Mouse (Mus musculus): ENCODE data around the gene Syn3.
"Not testable (repeated sequence)": the region's sequence is repeated elsewhere in the genome, so short reads cannot be mapped to it uniquely, and the experiment has no call there.

Syn3 gene

DNA sequence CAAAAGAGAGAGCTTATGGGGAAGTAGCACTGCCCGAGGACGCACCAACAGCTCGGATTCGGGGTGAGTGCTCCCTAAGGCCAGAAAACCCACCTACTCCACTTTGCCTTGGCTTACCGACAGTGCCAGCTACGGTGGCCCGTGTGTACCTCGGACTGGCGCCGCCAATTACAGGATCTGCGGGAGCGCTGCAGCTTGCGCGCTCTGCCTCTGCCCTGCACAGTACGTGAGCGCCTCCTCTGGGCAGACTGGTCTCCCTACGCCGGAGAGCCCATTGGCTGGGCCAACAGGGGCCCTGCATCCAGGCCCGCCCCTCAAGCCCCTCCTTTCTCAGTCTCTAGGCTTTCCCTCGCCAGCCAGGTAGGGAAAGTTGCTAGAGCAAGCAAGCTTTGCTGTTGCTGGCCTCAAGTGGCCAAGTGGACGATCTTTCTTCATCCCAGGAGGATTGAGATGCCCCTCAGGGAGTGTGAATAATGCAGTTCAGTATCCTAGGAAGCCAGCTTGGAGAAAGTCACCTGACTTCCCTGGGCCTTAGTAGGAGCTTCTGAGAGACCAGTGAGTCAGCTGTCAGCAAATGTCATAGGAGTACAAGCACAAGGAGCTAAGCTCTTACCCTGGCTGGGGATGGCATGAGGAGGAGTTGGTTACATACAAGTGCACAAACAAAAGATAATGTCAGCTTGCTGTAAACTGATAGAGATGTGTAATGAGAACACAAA, at the start of gene Syn3:
Syn3 (minus strand) TSS at position 224 of the 719 bp plus-strand sequence.
- peak; percentile 17 to 18 for DNase-seq

DNA sequence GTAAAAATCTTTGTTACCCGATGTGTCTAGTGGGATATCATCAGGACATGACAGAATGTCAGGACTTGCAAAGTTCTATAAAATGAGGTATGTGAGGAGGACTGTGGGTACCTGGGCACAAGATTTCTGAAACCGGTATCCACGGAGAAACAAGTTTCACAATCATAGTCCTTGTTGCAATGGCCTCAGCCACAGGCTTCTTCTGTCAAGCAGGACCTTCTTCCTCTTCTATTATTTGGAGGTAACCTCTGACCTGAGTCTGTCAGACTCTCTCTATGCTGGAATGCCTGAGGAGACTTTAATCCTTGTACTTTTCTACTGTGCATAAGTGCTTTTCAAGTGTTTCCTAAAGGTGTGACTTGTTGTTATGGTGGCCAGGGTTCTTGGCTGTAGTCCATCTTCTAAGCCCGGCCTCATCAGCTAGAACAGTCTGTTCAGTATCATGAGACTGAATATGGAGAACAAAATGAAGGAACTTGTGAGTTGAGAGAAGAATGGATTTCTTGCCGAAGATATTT, 27.7 kb upstream of the Syn3 start:
- not testable (repeated sequence) for DNase-seq

DNA sequence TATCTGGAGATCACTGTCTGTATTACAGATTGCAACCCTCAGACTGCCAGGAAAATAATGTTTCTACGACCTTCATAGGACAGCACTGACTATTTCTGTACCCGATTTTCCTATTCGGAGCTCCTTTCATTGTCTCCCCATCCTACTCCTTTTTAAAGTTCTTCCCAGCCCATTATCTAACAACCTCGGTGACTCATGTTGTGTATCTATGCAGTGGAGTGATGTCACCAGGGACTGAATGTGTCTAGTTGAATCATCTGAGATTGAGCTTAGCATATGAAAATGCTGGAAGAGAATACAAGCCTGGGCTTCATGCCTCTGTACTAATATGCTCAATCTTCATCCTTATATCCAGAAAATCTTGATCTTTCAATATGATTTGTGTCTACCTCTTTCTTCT, 15.1 kb upstream of the Syn3 start:
- DNase-seq: no peak

DNA sequence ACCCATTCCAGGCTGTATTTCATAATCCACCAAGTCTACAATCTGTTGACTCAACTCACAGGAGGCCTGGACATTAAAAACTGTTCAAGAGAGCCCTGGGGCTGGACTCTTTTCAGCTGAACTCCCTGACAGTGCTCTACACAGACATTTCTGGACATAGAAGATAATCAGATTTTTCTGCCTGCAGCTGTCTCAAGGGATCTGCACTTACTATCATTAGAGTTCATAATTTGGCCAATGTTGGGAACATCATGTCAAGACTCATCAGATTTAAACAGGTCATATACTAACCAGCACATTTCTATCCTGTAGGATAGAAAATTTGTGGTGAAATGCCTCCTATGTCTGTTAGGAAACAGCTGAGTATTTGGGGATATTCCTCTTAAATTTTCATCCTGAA, 12.2 kb upstream of the Syn3 start:
- DNase-seq: no peak

DNA sequence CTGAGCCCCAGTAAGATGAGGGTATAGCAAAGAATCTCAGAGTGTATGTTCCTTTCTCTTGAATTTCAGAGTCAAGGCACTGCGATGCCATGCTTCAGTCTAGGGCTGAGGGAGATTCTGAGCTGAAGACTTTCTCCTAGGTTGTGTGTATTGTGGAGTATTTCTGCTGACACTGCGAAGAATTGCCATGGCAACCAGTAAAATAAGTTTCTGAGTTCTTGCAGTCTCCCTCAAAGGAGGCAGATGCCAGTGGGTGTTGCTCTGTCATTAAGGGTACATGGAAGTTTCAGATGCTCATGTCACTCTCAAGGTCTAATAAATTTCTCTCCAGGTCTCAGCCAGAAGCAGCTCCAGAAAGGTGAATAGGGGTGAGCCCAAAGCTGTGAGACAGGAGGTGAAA, 3.4 kb upstream of the Syn3 start:
- no peak for DNase-seq

DNA sequence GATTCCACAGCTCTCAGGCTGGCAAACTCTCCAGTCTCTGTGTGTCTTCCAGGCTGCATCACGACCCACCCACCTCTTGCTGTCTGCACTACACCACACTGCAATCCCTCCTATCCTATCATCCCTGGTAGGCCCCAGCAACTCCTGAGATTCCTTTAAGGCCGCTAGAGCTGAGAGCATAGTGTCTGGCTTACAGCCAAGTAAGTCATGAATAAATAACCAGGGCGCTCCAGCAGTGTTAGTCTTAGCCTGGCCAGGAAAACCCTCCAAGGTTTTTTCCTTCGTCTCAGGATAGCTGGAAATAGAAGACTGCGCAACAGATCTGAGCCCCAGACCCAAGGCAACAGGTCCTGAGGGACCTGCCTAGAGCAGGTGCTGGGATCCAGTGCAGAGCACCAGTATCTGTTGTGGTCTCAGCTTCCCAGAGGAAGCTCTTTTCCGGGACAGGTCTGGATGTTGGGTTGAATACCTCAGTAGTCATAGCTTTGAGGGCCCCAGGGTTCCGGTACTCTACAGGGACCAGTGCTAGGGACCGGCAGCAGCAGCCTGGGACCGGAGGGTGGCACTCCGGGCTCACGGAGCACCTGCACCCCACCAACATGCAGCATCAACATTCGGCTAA, 534 bp downstream of the Syn3 start:
- no peak for DNase-seq

DNA sequence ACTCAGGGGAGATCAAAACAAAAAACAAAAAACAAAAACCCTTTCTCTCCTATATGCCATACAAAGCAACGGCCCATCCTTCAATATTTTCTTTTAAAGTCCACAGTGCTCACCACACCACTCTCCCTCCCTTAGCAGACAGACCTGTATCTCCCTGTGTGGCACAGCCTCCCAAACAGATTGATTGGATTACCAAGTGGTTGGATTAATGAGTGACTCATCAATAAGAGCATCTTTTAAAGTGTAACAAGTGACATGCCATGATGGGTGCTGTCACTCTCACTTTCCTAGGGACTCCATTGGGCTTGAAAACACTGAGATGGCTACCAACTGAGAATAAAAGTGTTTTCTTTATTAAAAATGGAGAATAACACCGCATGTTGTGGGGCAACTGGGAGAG, 2.8 kb downstream of the Syn3 start:
- no peak for DNase-seq

DNA sequence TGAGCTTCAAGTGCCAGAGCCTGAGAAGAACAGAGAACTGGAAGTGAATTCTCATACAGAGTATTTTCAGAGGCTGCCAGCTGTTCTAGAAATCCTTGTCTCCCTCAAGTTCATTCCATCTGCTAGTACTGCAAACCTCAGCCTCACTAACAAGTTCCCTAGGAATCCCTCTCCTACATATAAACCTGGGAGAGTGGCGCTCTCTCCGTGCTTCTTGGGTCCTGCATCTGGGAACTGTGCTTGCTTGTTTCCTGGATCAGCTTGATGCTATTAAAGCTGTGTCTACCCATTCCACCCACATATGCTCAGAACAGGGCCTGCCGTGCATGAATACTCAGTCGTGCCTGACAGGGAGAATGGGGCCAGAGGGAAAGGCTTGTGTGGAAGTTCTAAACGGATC, 5.6 kb downstream of the Syn3 start:
- DNase-seq: no peak

DNA sequence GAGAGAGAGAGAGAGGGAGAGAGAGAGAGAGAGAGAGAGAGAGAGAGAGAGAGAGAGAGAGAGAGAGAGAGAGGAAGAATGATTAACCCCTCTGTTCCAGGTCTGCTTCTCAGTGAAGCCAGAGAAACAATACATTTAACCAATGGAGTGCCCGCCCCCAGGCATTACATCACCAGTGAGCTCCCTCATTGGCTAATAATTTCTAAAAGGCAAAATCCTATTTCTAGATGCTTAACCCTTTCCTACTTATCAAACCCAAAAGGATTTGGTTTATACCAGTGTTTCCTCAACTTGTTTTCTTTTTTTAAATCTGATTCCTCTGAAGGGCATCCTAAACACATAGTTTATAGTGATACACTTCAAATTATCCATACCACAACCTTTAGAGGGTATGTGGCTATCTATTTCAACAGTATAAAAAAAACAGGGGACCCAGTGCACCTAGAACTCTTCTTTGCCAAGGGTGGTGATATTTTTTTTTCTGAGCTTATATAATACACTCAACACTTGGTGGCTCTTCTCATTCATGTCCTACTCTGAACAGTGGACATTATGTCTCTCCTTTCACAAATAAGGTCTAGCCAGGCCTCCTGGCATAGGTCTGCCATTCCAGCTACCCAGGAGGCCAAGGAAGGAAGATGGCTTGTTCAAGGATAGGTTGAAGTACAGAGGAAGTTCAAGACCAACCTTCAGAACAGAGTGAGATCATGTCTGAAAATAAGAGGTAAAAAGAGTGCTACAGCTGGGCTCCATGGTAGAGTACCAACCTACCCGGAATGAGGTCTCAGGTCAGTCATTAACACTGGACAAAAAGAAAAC, 6.4 kb downstream of the Syn3 start:
- DNase-seq: no peak

DNA sequence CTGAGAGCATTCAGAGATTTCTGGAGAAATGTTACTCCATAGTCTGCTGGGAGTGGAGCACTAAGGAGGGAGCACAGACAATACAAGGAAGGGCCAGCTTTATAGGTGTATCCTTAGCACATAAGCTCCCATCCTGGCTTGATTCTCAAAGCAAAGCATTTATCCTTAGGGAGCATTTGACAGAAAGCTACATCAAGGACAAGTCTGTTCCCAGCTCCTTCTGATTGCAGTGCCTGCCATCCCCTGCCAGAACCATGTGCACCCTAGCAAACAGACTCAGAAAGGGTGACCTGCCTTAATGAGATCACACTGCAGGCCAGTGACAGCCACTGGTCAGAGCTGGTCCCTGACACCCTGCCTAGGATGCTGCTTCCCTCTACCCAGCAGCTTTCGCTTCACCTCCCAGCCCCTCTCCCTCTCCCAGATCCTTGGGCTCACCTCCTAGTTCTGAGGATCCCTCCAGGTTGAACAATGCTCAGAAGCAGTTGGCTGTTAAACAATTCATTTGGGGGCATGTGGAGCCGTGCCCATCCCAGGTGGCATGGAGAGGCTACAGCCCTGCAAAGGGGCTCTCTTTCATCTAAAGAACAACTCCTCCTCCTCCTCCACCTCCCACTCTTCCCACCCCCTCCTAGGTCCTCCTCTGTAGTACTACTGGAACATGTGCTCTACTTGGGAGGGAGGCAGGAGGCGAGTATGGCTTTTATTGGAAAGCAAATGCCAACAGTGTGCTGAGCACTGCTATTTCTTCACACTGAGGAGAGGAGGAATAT, 7.2 kb downstream of the Syn3 start:
- no peak for DNase-seq

DNA sequence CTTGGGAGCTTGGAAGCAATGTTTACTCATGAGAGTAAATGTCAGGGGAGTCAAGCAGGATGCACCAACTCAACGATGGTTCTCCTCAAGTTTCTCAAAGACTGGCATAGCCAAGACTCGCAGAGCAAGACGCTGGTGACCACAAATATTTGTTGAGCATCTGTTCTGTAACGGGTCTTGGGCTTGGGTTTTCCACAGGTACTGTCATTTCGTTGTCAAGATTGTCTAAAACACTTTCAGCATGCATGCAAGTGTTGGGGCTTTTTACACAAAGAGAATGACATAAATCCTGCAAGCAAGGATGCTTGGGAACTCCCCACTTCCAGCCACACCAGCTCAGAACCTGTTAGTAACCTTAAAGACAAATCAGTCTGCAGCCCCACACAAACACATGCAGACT, 10.2 kb downstream of the Syn3 start:
- no peak for DNase-seq

DNA sequence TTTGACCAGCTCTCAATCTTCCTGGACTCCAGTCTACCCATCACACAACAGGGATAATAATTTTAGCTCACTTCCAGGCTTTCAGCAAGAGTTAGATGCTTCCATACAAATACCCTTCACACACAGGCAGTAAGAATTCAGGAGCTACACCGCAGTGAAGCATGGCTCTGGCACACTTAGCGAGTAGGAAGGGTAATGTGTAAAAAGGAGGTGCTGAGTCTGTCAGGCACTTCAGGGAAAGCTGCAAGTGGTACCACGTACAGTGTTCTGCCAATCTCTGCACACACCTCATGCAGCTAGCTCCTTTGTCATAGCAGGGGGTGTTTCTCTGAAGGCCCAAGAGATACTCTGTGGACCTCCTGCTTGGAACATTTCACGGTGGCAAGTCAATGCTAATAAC, 12.7 kb downstream of the Syn3 start:
- DNase-seq: no peak

DNA sequence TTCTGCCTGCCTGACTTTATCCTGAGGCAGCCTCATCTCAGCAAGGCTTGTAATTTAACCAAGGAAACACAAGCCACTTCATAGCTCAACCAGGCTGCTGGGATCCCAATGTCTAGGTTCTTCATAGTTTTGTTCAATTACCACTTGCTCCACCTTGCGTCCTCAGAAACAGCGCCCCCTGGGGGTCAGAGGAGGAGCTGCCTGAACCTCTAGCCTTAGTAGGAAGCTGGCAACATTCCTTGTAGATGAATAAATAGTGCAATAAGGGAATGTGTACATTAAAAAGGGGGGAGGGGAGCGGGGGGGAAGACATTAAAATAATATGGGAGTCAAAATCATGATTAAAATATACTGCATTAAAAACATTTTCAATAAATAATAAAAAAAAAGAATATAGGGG, 14.7 kb downstream of the Syn3 start:
- peak; percentile 43 to 44 for DNase-seq

DNA sequence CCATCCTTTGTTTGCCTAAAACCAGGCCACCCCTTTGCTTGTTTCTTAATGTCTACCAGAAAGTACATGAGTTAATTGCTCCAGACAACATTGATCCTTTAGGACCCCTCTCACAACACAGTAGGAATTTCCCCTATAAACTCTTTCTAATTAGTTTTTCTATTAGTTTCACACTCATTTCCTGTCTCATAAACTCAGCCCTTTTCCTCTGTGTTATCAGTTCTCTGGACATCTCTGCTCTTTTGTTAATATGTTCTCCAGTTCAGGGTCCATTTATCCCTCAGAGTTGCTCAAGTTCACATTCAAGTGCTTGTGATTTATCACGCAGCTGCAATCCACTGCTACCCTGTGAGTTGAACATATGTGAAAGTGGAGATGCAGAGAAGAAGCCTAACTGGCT, 16.2 kb downstream of the Syn3 start:
- DNase-seq: no peak

DNA sequence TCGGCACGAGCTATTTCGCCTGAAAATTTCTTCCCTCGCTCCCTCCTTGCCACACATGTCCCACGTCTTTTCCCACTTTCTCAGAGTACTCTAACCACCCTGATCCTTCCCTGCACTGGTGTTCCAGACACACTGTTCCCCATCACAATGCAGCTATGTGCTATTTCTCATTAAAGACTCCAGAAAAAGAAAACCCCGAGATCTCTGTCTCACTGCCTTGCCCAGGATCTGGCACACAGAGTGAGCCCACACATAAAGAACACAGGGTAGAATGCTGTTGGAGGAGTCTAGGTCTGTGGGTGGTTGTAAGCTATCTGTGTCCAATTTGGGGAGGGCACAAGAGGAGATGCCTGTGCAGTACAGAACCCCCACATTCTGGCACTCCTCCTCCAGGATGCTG, 18.0 kb downstream of the Syn3 start:
- no peak for DNase-seq

DNA sequence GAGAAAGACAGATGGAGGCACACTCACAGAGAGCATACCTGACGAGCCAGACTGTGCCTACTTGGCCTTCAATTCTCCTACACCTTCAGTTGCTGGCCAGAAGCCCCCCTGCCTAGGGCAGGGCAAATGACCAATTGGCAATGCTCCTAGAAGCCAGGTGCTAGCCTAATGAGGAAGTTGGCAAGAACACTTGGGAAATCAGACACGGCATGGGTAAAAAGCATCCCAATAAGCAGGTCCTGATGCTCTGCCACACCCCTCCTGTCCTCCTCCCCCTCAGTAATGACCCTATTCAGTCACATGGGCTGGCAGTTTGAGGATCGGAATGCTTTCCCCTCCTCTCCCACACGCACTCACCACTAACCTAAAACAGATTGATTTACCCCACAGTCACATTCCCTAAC, 19.0 kb downstream of the Syn3 start:
- DNase-seq: no peak

DNA sequence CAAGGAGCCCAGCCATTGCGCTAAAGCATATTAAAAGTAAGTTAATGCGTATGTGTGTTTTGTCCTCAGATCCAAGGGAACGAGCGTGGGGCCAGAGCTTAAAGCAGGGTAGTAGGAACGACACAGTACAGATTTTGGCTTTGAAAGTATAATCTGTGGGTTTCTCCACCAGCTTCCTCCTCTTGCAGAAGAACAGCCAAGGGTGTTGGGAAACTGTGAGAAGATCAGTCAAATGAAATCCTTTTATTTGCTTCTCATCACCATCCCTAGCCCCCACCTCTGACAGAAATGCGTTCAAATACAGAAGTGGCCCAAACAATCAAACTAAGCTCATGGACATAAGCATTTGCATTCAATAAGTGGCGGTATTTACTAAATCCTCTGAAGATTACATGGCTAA, 22.0 kb downstream of the Syn3 start:
- DNase-seq: no peak

DNA sequence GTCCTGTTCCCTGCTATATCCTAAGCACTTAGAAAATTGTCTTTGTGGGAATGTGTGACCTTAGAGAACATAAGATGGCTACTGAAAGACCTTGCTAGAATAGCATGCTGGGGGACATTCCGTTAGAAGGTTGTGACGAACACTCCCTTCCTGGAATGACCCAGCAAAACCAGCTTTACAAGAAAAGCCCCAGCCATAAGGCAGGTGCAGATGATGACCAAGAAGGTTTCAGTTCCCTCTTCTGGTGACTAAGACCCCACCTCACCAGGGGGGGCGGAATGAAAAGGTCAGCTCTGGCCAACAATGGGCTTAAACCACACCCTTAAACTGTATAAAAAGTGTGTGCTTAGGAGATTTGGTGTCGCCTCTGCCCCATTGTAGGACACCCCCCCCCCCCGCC, 23.4 kb downstream of the Syn3 start:
- DNase-seq: no peak

DNA sequence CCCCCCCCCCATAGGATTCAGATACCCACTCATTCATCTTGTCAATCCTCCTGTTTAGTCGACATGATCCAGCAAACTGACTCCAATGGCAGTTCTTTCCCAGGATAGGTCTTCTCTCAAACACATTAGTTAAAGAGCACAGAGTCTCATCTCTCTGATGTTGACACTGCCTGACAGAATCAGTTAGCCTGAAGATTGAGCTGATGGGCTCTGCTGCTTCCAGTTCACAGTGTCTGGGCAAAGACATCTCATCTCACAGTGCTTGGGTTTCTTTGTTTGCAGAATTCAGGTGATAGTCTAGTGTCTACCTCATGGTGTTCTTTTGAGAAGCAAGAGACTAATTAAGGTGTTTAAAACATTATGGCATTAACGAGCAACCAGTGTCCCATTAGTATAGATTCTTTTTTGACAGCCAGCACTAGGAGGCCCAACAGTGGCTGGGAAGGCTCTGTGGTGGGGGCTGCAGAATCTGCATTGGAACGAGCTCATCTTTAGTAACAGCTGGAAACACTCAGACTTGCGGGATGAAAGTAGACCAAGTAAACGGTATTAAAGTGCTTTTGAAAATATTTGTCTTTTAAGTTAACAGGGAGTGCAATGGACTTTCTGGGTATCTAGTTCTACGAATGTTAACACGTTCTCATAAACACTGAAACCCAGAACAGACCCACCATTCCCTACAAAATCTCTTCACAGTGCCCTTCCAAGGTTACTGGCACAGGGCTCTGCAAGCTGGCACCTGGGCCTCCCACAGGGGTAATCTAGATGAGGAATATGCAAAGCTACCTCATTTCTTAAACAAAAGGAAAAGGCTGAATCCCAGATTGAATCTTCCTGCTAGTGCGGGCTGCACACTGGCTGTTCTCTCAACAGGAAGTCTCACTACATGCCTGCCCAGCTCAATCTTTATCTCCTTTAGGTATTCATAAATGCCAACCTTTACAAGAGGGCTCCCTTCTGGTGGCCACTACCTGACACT, 24.2 kb downstream of the Syn3 start:
- no peak for DNase-seq

DNA sequence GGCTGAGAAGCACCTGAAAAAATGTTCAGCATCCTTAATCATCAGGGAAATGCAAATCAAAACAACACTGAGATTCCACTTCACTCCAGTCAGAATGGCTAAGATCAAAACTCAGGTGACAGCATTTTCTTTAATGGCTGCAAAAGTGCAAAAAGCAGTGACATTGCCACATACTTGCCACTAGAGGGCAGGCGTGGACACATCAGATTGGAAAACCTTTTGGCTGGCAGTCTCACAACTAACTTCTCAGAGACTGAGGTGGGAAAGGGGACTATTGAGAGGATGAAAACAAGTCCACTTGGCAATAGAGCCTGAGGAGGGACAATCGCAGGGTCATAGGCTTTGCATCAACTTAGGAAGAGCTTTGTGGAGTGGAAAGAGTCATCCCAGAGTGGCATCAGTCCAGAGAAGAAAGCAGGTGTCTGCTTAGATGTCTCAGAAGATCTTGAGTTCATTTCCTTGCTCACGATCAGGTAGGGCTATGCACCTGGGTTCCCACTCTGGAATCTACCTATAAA, 25.0 kb downstream of the Syn3 start:
- DNase-seq: peak; percentile 43
